Mouse (Mus musculus) monocyte, adult 2 months (primary cell): ENCODE data around the gene Asb9.

ENCODE experiments used
- DNase-seq, 2 experiments: peaks; one replicate each; pipeline ENCODE4 v3.0.0; 2022; ENCODE audit warnings: low spot score in 2 of 2, low read depth in 1 of 2

Gene Asb9

GRCm38 (mm10) chrX:164505709-164506498 is at the start of gene Asb9:
Gene Asb9 (plus strand): TSS chrX:164506327.
- DNase-seq, result no peak

GRCm38 (mm10) chrX:164459205-164459878 is 46.8 kb upstream of the Asb9 start:
- no peak for DNase-seq

GRCm38 (mm10) chrX:164502258-164502657 is 3.9 kb upstream of the Asb9 start:
- no peak for DNase-seq

- DNase-seq, result no peak
Observed at GRCm38 (mm10) chrX:164507068-164507467, 941 bp downstream of the Asb9 start.

GRCm38 (mm10) chrX:164508728-164509127 is 2.6 kb downstream of the Asb9 start:
- no peak for DNase-seq

GRCm38 (mm10) chrX:164522138-164522537 is 16.0 kb downstream of the Asb9 start:
- no peak for DNase-seq

- no peak for DNase-seq
Observed at GRCm38 (mm10) chrX:164526566-164526965, 20.4 kb downstream of the Asb9 start.

- no peak for DNase-seq
Observed at GRCm38 (mm10) chrX:164541436-164542317, 35.5 kb downstream of the Asb9 start.

GRCm38 (mm10) chrX:164570195-164570594 is 64.1 kb downstream of the Asb9 start:
- DNase-seq, result no peak

GRCm38 (mm10) chrX:164576967-164577366 is 70.8 kb downstream of the Asb9 start:
- DNase-seq, result no peak
